Mouse (Mus musculus) liver, embryonic 15.5 days (tissue): ENCODE data around the gene Ecm2. TPM values are rescaled to one million over a fixed set of nuclear protein-coding genes. Genes with fewer than 3 reads are reported as not detected.

ENCODE experiments used
- ATAC-seq: fragments of 200-750 bp; cut with Nextera tagmentation; 2 replicates; pipeline ENCODE4 v1.8.0; 2017; ENCODE audit warnings: moderate number of reproducible peaks, mild to moderate bottlenecking, moderate library complexity; ENCODE audit not compliant: insufficient read depth
- H3K27ac ChIP-seq: fragments of 300-500 bp; sonication (generic); replicated peaks from 2 replicates; pipeline ENCODE4 v1.5.1; 2015; ENCODE audit warnings: mild to moderate bottlenecking, inconsistent platforms
- H3K27me3 ChIP-seq: fragments of 300-500 bp; sonication (generic); 2 replicates; pipeline ENCODE4 v1.6.1; 2015; ENCODE audit warnings: mild to moderate bottlenecking, inconsistent platforms
- H3K36me3 ChIP-seq: fragments of 300-500 bp; sonication (generic); replicated peaks from 2 replicates; pipeline ENCODE4 v1.6.1; 2015; ENCODE audit warnings: moderate library complexity, mild to moderate bottlenecking, inconsistent platforms
- H3K4me1 ChIP-seq: fragments of 300-500 bp; sonication (generic); replicated peaks from 2 replicates; pipeline ENCODE4 v1.6.1; 2015; ENCODE audit warnings: inconsistent platforms
- H3K4me2 ChIP-seq: fragments of 300-500 bp; sonication (generic); 2 replicates; pipeline ENCODE4 v1.6.1; 2015; ENCODE audit warnings: moderate library complexity, mild to moderate bottlenecking, inconsistent platforms
- H3K4me3 ChIP-seq: fragments of 300-500 bp; sonication (generic); replicated peaks from 2 replicates; pipeline ENCODE4 v1.5.1; 2015; ENCODE audit warnings: mild to moderate bottlenecking, inconsistent platforms
- H3K9ac ChIP-seq: fragments of 300-500 bp; sonication (generic); 2 replicates; pipeline ENCODE4 v1.6.1; 2015; ENCODE audit warnings: moderate library complexity, mild to moderate bottlenecking, inconsistent platforms
- H3K9me3 ChIP-seq: fragments of 300-500 bp; sonication (generic); replicated peaks from 2 replicates; pipeline ENCODE4 v1.6.1; 2016; ENCODE audit warnings: inconsistent platforms
- WGBS: fragments of 180-500 bp; shearing (Covaris S2); methylation state at CpG from one replicate; pipeline ENCODE4 v1.1.7; 2015; ENCODE audit warnings: mixed read lengths; ENCODE audit not compliant: insufficient replicate concordance; 5-methylcytosine and 5-hydroxymethylcytosine counted together
- polyA plus RNA-seq: library from polyadenylated mRNA; unstranded; fragments of >200 nt; fragmentation: Nextera tagmentation; extraction: Ambion mirVana; gene quantifications from 2 replicates; pipeline ENCODE4 v1.2.1, GENCODE M21; 2015

The Ecm2 gene
- polyA plus RNA-seq, 1 experiment from 2014 or later = 0.24 TPM

- WGBS = 30% methylated on average over 2 of the region's 2 CpGs
- H3K4me2 ChIP-seq = no peak overlapping the region
- H3K27me3 ChIP-seq = no peaks in the 10 kb centered on the region
- no peak overlapping the region for H3K4me3 ChIP-seq
- H3K9ac ChIP-seq = no peak overlapping the region
- H3K9me3 ChIP-seq = no peaks in the 10 kb centered on the region
- H3K36me3 ChIP-seq = no peaks in the 10 kb centered on the region
- ATAC-seq = no peak
- no peak overlapping the region for H3K27ac ChIP-seq
- H3K4me1 ChIP-seq = no peaks in the 10 kb centered on the region
Observed at GRCm38 (mm10) chr13:49518761-49519160, 14.2 kb downstream of the Ecm2 start.

- H3K27ac ChIP-seq = no peak overlapping the region
- H3K9me3 ChIP-seq = no peaks in the 10 kb centered on the region
- no peaks in the 10 kb centered on the region for H3K27me3 ChIP-seq
- H3K4me2 ChIP-seq = no peak overlapping the region
- no peak for ATAC-seq
- no peak overlapping the region for H3K4me3 ChIP-seq
- H3K36me3 ChIP-seq = no peaks in the 10 kb centered on the region
- H3K9ac ChIP-seq = no peak overlapping the region
- no peaks in the 10 kb centered on the region for H3K4me1 ChIP-seq
- WGBS = 67% methylated on average over 2 of the region's 2 CpGs
Observed at GRCm38 (mm10) chr13:49526235-49526634, 21.6 kb downstream of the Ecm2 start.

- Histone ChIP-seq H3K27ac (no peak overlapping the region), H3K4me2 (no peak overlapping the region), H3K4me1 (no peaks in the 10 kb centered on the region), H3K9ac (no peak overlapping the region), H3K4me3 (no peak overlapping the region), H3K9me3 (no peaks in the 10 kb centered on the region), H3K36me3 (no peaks in the 10 kb centered on the region), H3K27me3 (no peaks in the 10 kb centered on the region)
- no peak for ATAC-seq
- WGBS = 88% methylated on average over 4 of the region's 4 CpGs
Observed at GRCm38 (mm10) chr13:49530636-49531035, 26.0 kb downstream of the Ecm2 start.

- WGBS = 85% methylated on average over 1 of the region's 1 CpGs
- Histone ChIP-seq H3K27me3 (no peaks in the 10 kb centered on the region), H3K4me2 (no peak overlapping the region), H3K9me3 (no peaks in the 10 kb centered on the region), H3K4me1 (no peaks in the 10 kb centered on the region), H3K27ac (no peak overlapping the region), H3K9ac (no peak overlapping the region), H3K4me3 (no peak overlapping the region), H3K36me3 (no peaks in the 10 kb centered on the region)
- ATAC-seq = no peak
Observed at GRCm38 (mm10) chr13:49536946-49537345, 32.3 kb downstream of the Ecm2 start.

- no peaks in the 10 kb centered on the region for H3K27me3 ChIP-seq
- no peaks in the 10 kb centered on the region for H3K4me1 ChIP-seq
- H3K27ac ChIP-seq = no peak overlapping the region
- no peak overlapping the region for H3K9ac ChIP-seq
- no peak overlapping the region for H3K4me2 ChIP-seq
- no peak for ATAC-seq
- no peak overlapping the region for H3K4me3 ChIP-seq
- WGBS = 74% methylated on average over 1 of the region's 1 CpGs
- no peaks in the 10 kb centered on the region for H3K9me3 ChIP-seq
- 0 out of 2 replicates have a peak, but pooled peaks cover 3% of the 10 kb centered on the region for H3K36me3 ChIP-seq
Observed at GRCm38 (mm10) chr13:49538693-49539092, 34.1 kb downstream of the Ecm2 start.

GRCm38 (mm10) chr13:49544279-49544678 lies 39.7 kb downstream of the Ecm2 start, which contains the start of gene Aspn:
Gene Aspn, plus strand, starts transcription at chr13:49544443.
- no peaks in the 10 kb centered on the region for H3K4me1 ChIP-seq
- no peak within 1 kb of the TSS for H3K27ac ChIP-seq
- H3K36me3 ChIP-seq = 0 out of 2 replicates have a peak, but pooled peaks cover 3% of the 10 kb centered on the region
- H3K27me3 ChIP-seq = no peaks in the 10 kb centered on the region
- no peak within 1 kb of the TSS for H3K4me2 ChIP-seq
- no peak for ATAC-seq
- 77% methylated on average over 3 of the region's 3 CpGs for WGBS
- no peak within 1 kb of the TSS for H3K4me3 ChIP-seq
- no peak within 1 kb of the TSS for H3K9ac ChIP-seq
- H3K9me3 ChIP-seq = no peaks in the 10 kb centered on the region

GRCm38 (mm10) chr13:49545646-49546045 lies 41.0 kb downstream of the Ecm2 start:
- Histone ChIP-seq H3K9me3 (no peaks in the 10 kb centered on the region), H3K4me1 (no peaks in the 10 kb centered on the region), H3K4me2 (no peak overlapping the region), H3K9ac (no peak overlapping the region), H3K36me3 (0 out of 2 replicates have a peak, but pooled peaks cover 3% of the 10 kb centered on the region), H3K27me3 (no peaks in the 10 kb centered on the region), H3K27ac (no peak overlapping the region), H3K4me3 (no peak overlapping the region)
- no peak for ATAC-seq
- 53% methylated on average over 3 of the region's 3 CpGs for WGBS

- Histone ChIP-seq H3K4me1 (no peaks in the 10 kb centered on the region), H3K9ac (no peak overlapping the region), H3K4me2 (no peak overlapping the region), H3K4me3 (no peak overlapping the region), H3K27me3 (no peaks in the 10 kb centered on the region), H3K27ac (no peak overlapping the region), H3K9me3 (no peaks in the 10 kb centered on the region), H3K36me3 (0 out of 2 replicates have a peak, but pooled peaks cover 3% of the 10 kb centered on the region)
- WGBS = 71% methylated on average over 1 of the region's 1 CpGs
- ATAC-seq = no peak
Observed at GRCm38 (mm10) chr13:49546517-49546916, 41.9 kb downstream of the Ecm2 start.

- WGBS = 27% methylated on average over 1 of the region's 1 CpGs
- ATAC-seq = no peak
- H3K9ac ChIP-seq = no peak overlapping the region
- H3K27me3 ChIP-seq = no peaks in the 10 kb centered on the region
- no peaks in the 10 kb centered on the region for H3K9me3 ChIP-seq
- H3K4me3 ChIP-seq = no peak overlapping the region
- H3K27ac ChIP-seq = no peak overlapping the region
- 0 out of 2 replicates have a peak, but pooled peaks cover 3% of the 10 kb centered on the region for H3K36me3 ChIP-seq
- H3K4me1 ChIP-seq = no peaks in the 10 kb centered on the region
- no peak overlapping the region for H3K4me2 ChIP-seq
Observed at GRCm38 (mm10) chr13:49547563-49548150, 43.0 kb downstream of the Ecm2 start.

GRCm38 (mm10) chr13:49549616-49550015 lies 45.0 kb downstream of the Ecm2 start:
- Histone ChIP-seq H3K36me3 (no peaks in the 10 kb centered on the region), H3K27me3 (no peaks in the 10 kb centered on the region), H3K4me3 (no peak overlapping the region), H3K27ac (no peak overlapping the region), H3K4me1 (no peaks in the 10 kb centered on the region), H3K9me3 (no peaks in the 10 kb centered on the region), H3K4me2 (no peak overlapping the region), H3K9ac (no peak overlapping the region)
- WGBS = 84% methylated on average over 3 of the region's 3 CpGs
- ATAC-seq = no peak

GRCm38 (mm10) chr13:49554519-49554918 lies 49.9 kb downstream of the Ecm2 start:
- no peaks in the 10 kb centered on the region for H3K36me3 ChIP-seq
- H3K4me2 ChIP-seq = no peak overlapping the region
- WGBS = 81% methylated on average over 5 of the region's 5 CpGs
- no peak overlapping the region for H3K4me3 ChIP-seq
- H3K9ac ChIP-seq = no peak overlapping the region
- no peak overlapping the region for H3K27ac ChIP-seq
- no peaks in the 10 kb centered on the region for H3K27me3 ChIP-seq
- no peak for ATAC-seq
- H3K9me3 ChIP-seq = no peaks in the 10 kb centered on the region
- H3K4me1 ChIP-seq = no peaks in the 10 kb centered on the region; the same call in 1 of the 2 replicates

GRCm38 (mm10) chr13:49556203-49556602 lies 51.6 kb downstream of the Ecm2 start:
- no peak for ATAC-seq

More at GRCm38 (mm10) chr13:49556203-49556602, 51.6 kb downstream of the Ecm2 start:
- peaks cover 6% of the 10 kb centered on the region for H3K4me1 ChIP-seq
- H3K27ac ChIP-seq = no peak overlapping the region
- H3K4me3 ChIP-seq = no peak overlapping the region
- no peaks in the 10 kb centered on the region for H3K27me3 ChIP-seq
- H3K9me3 ChIP-seq = no peaks in the 10 kb centered on the region
- H3K9ac ChIP-seq = no peak overlapping the region
- WGBS = 70% methylated on average over 1 of the region's 1 CpGs
- no peaks in the 10 kb centered on the region for H3K36me3 ChIP-seq
- no peak overlapping the region for H3K4me2 ChIP-seq
